Mouse (Mus musculus): ENCODE data around the gene 4930449I24Rik. TPM values are rescaled to one million over a fixed set of nuclear protein-coding genes. Genes with fewer than 3 reads are reported as not detected.
"Not testable (repeated sequence)": the region's sequence is repeated elsewhere in the genome, so short reads cannot be mapped to it uniquely, and the experiment has no call there.

The 4930449I24Rik gene
- polyA plus RNA-seq, 1 experiment from 2014 or later = not detected

DNA sequence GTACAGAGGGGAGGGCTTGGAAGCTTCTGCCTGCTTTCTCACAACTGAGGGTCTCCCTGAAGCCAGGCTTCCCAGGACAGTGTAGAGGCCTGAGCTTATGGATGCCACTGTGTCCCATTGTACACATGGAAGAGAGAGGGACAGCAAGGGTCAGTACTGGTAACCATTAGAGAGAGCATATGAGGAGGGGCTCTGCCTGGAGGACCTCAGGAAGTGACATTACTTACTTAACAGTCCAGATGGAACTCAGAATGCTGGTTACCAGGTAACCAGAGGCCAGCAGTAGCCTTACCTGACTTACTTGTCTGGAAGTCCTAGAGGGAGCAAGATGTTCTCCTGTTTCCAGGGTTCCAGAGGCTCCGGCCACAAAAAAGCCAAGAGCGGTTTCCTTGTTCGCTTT lies 23.3 kb downstream of the 4930449I24Rik start, which contains the start of gene Gm3404:
Gm3404 (plus strand) TSS at position 301 of the 400 bp plus-strand sequence.
- not testable (repeated sequence) for H3K27ac ChIP-seq (replicated peaks); H3K4me2 ChIP-seq; ATAC-seq (ENCODE audit: low FRiP score, low read depth); H3K4me3 ChIP-seq; H3K4me1 ChIP-seq (replicated peaks); H3K9ac ChIP-seq; H3K27me3 ChIP-seq; H3K36me3 ChIP-seq; H3K9me3 ChIP-seq
- WGBS = 90% methylated on average over 3 of the region's 3 CpGs

DNA sequence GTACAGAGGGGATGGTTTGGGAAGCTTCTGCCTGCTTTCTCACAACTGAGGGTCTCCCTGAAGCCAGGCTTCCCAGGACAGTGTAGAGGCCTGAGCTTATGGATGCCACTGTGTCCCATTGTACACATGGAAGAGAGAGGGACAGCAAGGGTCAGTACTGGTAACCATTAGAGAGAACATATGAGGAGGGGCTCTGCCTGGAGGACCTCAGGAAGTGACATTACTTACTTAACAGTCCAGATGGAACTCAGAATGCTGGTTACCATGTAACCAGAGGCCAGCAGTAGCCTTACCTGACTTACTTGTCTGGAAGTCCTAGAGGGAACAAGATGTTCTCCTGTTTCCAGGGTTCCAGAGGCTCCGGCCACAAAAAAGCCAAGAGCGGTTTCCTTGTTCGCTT lies 35.1 kb downstream of the 4930449I24Rik start, which contains the start of gene Gm3409:
Gm3409 (plus strand) TSS at position 301 of the 400 bp plus-strand sequence.
- 100% methylated on average over 3 of the region's 3 CpGs for WGBS
- H3K9me3 ChIP-seq; H3K27ac ChIP-seq (replicated peaks); H3K4me3 ChIP-seq; H3K9ac ChIP-seq; ATAC-seq (ENCODE audit: low FRiP score, low read depth); H3K36me3 ChIP-seq; H3K4me1 ChIP-seq (replicated peaks); H3K4me2 ChIP-seq; H3K27me3 ChIP-seq: not testable (repeated sequence)

Other genes with a start within 250 kb of the 4930449I24Rik start
- gene Wasf3, start 117.4 kb upstream of the 4930449I24Rik start, polyA plus RNA-seq (2015; fragmentation: Nextera tagmentation; extraction: Ambion mirVana) = 18.7 and 19.9 TPM in 2 replicates
- gene Gm6408, start 20.4 kb upstream of the 4930449I24Rik start, polyA plus RNA-seq (2015; fragmentation: Nextera tagmentation; extraction: Ambion mirVana) = 0.13 TPM in 1 of 2 replicates, not detected in the other
- gene Gm6370, start 11.0 kb upstream of the 4930449I24Rik start, polyA plus RNA-seq (2015; fragmentation: Nextera tagmentation; extraction: Ambion mirVana) = not detected in 2 replicates
- not detected in 2 replicates for gene Gm3402, start 11.7 kb downstream of the 4930449I24Rik start, polyA plus RNA-seq (2015; fragmentation: Nextera tagmentation; extraction: Ambion mirVana)
- not detected in 2 replicates for gene Gm3404, start 23.4 kb downstream of the 4930449I24Rik start, polyA plus RNA-seq (2015; fragmentation: Nextera tagmentation; extraction: Ambion mirVana)
- gene Gm3409, start 35.2 kb downstream of the 4930449I24Rik start, polyA plus RNA-seq (2015; fragmentation: Nextera tagmentation; extraction: Ambion mirVana) = not detected in 2 replicates
- not detected in 2 replicates for gene Gm3415, start 53.7 kb downstream of the 4930449I24Rik start, polyA plus RNA-seq (2015; fragmentation: Nextera tagmentation; extraction: Ambion mirVana)
- 21.0 and 27.5 TPM in 2 replicates for gene Gpr12, start 82.8 kb downstream of the 4930449I24Rik start, polyA plus RNA-seq (2015; fragmentation: Nextera tagmentation; extraction: Ambion mirVana)